Mouse (Mus musculus) MEL (cell line): ENCODE data around the gene Hs1bp3.

Experiments
- CHD1 ChIP-seq: IDR thresholded peaks from 2 replicates; pipeline ENCODE4 v1.6.1; 2012; ENCODE audit warnings: low read depth, mild to moderate bottlenecking, inconsistent platforms, low read length, improper control_type of control experiment
- CTCF ChIP-seq, 3 experiments: IDR thresholded peaks in 2 of 3; conservative IDR thresholded peaks in 1 of 3; 2 replicates each; pipeline ENCODE4 v1.5.1; 2011 to 2012; ENCODE audit warnings: low read length in 3 of 3, low read depth in 2 of 3, mild to moderate bottlenecking in 2 of 3, improper control_type of control experiment in 1 of 3, inconsistent platforms in 1 of 3, mixed read lengths in 1 of 3, moderate library complexity in 1 of 3; ENCODE audit not compliant: control insufficient read depth in 1 of 3, insufficient read depth in 1 of 3, poor library complexity in 1 of 3, severe bottlenecking in 1 of 3
- HCFC1 ChIP-seq: IDR thresholded peaks from 2 replicates; pipeline ENCODE4 v1.6.1; 2012; ENCODE audit warnings: low read depth, mild to moderate bottlenecking, inconsistent platforms, low read length, improper control_type of control experiment, moderate library complexity
- MEF2A ChIP-seq: IDR thresholded peaks from 2 replicates; pipeline ENCODE4 v1.6.1; 2014; ENCODE audit warnings: low read depth, mild to moderate bottlenecking, inconsistent platforms, low read length, improper control_type of control experiment; ENCODE audit not compliant: poor library complexity, insufficient replicate concordance, severe bottlenecking; ENCODE audit errors: extremely low read depth
- MYB ChIP-seq: IDR thresholded peaks from 2 replicates; pipeline ENCODE4 v1.6.1; 2011; ENCODE audit warnings: mild to moderate bottlenecking, low read depth, low read length, improper control_type of control experiment
- MYC ChIP-seq: IDR thresholded peaks from 2 replicates; pipeline ENCODE4 v1.6.1; 2011; ENCODE audit warnings: low read depth, mild to moderate bottlenecking, low read length, improper control_type of control experiment, moderate library complexity
- POLR2AphosphoS2 ChIP-seq: IDR thresholded peaks from 2 replicates; pipeline ENCODE4 v1.6.1; 2011; ENCODE audit warnings: low read length, improper control_type of control experiment

GRCm38 (mm10) chr12:8344897-8345296 is 31.7 kb downstream of the Hs1bp3 start:
- TF ChIP-seq HCFC1 (no peak), CHD1 (no peak), CTCF (IDR thresholded peaks at IDR 0.05 in 2 of 3, conservative IDR thresholded peaks at IDR 0.05 in 1 of 3; ENCODE audit: control insufficient read depth in 1 of 3, insufficient read depth in 1 of 3, low read depth in 2 of 3, low read length in 3 of 3, poor library complexity in 1 of 3, severe bottlenecking in 1 of 3) (no peak), POLR2AphosphoS2 (no peak), MYC (no peak), MYB (no peak), MEF2A (no peak)
